Mouse (Mus musculus) thymus, postnatal 25 days (tissue): ENCODE results near the gene Npr1.
A peak's percentile ranks its signal among the peaks of the same experiment; 100 is the strongest.

Experiments used
- DNase-seq: peaks from one replicate; pipeline ENCODE4 v3.0.0; 2022

Gene Npr1

DNA sequence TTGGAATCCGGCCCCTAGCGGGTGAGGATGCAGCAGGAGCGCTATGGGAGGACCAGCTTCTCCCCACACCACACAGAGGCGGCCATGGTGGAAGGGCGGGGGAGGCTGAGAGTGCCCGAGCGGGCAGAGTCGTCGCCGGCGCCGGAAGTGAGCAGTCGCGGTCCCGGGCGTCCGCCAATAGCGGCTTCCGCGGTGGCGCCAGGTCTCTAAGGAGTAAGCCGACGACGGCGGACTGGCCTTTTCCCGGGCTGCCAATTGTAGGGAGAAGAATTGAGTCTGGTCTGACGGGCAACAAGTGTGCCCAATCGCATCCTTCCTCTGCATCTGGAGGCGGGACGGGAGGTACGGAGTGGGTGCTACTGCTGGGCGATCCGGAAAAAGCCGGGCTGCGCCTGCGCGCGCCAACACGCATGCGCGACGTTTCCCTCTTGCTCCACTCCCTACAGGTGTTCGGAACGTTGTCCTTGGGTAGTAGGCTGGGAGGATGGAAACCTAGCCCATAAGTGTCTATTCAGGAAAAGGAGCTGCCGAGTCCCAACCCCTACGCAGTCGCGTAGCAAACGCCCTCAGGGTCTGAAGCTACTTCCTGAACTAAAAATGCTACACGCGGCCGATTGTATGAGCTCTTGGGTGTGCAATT lies 32.2 kb downstream of the Npr1 start, which contains the start of gene Ints3:
TSS of gene Ints3 (minus strand) at position 242 of the 640 bp plus-strand sequence.
- peak; percentile 99 for DNase-seq

DNA sequence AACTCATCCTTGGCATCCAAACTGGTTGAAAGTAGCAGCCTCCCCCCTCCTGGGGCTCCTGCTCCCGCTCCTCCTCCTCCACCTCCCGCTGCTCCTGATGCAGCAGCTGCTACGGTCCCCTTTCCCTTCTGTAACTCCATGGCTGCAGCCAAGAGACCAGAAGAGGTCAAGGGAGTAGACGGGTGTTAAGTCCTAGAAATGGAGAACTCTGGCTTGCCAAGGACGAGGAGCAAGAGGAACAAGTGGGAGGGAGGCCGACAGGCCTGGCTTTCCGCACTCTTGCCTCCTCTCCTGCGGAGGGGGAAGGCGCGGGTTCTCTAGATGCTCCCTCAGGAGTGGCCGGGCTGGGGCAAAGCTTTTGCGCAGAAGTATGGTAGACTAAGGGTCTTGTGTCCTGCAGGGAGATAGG lies 32.9 kb downstream of the Npr1 start:
- no peak for DNase-seq

DNA sequence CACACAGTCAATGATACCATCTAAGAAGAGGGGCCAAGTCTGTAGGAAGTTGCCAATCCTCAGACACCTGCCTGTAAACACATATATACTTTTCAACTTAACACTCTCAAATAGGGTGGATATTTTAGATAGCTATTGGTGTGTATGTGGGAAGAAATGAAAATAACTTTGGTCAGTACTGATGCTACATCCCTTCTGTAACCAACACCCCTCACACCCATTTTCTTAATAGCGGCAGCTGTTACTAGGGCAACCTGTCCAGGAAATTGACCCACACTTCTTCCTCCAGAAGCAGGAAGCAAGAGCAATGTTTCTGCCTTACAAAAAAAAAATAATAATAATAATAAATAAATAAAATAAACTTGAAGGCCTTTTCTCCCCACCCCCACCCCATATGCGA lies 33.3 kb downstream of the Npr1 start:
- DNase-seq, result no peak

DNA sequence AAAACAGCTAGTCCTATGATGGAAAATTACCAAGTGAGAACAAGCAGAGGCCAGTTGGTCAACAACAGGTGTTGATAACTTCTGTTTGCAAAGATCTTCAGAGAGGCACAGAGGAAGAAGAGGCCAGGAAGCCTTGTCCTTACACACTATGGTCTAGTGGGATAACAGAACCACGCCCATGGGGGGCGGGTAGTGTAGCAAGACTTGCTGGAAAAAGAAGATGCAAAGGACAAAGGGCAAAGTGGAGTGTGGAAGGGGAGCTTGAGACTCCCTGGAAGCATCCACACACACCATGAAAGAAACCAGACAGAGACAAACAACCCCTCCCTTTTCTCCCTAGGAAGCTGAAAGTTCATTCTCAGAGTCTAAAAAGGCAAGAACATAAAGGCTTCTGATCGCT lies 36.1 kb downstream of the Npr1 start:
- DNase-seq, result no peak

DNA sequence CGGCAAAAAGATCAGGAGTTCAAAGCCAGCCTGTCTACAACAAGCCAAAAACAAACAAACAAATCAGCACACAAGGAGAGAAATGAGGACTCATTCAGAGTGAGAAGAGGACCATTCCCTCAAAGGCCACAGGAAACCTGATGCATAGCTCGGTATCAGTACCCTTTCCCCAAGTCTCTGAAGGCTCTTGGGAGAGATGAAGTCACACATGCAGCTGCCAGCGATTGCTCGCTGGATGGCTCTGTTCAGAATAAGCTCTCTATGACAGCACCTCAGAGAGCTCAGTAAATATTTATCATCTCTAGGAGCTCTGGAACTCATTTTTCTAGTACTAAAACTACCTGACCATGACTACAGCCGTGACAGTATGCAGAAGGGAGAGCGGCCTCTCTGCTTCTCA lies 37.5 kb downstream of the Npr1 start:
- no peak for DNase-seq

DNA sequence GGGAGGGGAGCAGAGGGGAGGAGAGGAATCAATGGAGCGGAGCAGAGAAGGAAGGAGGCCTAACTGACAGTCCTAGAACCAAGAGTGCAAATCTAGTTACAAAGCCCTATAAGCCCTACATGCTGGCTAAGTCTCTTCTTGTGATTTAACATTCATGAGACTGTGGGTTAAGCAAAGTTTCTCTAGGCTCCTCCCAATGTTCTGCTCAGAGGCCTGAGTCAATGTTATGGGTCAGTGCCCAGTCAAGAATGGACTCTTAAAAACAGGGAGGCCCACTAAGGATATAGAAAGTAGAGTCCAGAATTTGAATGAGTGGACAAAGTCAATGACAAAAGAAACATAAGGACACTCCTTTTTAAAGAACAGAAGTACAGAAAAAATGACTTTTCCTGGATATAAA lies 38.1 kb downstream of the Npr1 start:
- no peak for DNase-seq

DNA sequence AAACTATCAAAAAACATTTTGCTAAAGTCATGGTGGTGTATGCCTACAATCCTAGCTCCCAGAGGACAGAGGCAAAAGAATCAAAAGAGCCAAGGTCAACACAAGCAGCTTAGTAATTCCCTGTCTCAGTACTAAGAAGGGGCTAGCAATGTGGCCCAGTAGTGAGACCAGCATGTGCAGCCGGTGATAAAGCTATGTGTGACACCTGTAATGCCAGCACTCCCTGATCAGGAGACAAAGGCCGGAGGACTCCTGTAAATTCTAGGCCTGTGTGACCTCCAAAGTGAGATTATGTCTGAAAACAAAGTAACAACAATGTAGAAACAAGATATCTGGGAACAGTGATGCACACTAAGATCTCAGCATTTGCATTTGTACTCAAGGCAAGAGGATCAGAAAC lies 40.2 kb downstream of the Npr1 start:
- DNase-seq, result no peak

DNA sequence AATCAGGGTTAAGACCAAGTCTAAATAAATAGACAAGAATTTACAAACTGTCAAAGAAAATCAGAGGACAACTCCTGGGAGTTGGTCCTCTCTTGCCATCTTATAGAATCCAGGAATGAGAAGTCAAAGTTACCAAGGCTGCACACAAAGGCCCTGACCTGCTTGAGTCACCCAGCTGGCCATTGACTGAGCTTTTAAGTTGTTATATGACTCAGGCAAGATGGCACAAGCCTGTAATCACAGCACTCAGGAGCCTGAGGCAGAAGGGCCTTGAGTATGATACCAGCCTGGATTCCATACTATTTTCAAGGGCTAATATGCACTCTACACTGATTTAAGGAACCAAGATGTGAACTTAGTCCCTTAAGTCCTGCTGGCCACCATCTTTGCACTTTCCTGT lies 42.1 kb downstream of the Npr1 start:
- DNase-seq, result no peak

DNA sequence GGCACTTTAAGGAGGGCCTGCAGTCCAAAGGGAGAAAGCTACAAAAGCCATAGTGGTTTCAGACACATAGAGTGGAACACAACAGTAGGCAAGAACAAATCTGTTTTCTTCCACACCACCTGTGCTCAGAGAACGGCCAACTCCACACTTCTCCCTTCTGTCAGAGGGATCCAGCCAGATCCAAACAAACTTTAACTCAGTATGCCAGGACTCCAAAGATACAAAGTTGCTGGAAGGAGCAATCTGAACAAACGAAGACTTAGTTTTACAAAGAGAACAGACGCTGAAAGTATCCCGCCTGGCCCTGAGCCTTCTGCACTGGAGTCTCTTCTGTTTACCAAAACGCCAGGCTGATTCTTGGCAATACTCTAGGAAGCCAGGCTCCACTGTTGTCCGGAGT lies 45.0 kb downstream of the Npr1 start:
- DNase-seq, result no peak

DNA sequence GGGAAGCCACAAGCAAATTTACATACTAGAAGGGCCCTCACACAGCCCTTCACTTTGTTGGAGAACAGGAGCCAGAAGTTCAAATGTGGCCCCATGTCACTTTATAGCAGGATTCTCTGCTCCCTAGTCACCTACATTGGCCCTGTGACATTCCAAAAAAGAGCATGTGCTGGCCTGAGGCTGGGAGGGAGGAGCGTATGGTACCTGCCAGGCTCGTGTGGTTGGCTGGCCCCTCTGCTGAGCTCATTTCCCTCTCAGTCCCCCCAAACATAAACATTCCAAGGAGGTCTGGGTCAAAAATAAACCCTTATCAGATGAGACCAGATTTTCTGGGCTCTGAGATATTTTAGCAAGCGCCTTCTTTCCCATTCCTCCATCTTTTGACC lies 52.7 kb downstream of the Npr1 start:
- no peak for DNase-seq

DNA sequence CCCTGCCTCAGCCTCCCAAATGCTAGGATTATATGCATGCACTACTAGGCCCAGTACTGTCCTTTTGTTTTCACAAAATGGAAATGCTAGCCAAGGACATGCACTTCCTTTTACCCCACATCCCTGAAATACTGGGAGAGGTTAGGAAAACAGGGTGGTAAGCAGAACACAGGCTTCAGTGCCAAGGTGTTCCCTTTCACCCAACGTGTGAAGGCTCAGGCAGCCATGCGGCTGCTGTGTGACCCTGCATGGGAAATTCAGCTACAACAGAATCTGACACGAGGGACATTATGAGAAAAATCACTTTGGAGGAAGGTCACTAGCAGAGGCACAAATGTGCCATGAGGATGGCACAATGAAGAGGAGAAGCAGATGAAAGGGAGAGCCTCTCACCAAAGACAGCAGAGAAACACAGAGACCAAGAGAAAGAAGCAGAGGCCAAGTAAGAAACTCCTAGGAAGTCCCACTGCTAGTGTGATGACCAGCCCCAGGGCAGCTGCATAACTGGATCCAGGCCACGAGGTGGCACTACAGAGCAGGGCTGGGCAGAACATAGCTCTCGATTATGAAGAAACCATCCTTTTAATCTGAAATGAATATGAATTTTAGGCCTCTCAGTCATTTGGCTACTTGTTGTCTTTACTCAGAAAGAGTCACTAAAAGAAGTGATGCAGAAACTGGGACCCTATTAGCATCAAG lies 53.2 kb downstream of the Npr1 start:
- DNase-seq, result peak; percentile 66

DNA sequence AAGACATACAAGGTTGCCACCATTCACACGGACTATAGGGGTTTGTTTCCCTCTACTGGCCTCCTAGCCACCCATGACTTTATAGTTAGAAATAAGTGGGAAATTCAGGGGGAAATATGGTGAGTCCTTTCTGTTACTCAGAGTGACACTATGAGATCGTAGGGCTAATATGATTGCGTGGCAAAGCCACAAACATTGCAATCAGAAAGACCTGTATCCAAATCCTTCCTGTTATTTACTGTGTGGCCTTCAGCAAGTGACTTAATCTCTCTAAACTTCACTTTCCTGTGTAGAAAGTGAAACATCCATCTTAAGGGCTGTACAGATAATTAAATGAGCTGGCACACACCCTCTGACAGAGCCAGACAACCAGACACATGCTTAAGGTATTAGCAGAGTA lies 56.9 kb downstream of the Npr1 start:
- no peak for DNase-seq

DNA sequence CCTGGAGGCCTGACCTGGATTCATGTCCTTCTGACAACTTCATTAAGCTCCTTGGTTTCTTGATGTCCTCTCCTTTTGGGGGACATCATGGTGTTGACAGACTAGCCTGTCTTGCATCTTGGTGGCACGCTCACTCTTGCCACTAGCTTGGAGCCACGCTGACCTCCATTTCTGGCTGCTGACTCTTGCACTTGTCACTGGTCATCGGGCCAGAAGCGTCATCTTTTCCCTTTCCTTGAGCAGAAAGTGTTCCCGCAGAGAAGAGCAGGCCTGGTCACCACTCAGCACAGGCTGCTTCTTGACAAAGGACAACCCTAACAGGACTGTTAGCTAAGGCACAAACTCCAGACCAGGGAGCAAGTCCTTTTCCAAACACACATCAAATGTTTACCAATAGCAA lies 59.3 kb downstream of the Npr1 start:
- DNase-seq, result no peak

DNA sequence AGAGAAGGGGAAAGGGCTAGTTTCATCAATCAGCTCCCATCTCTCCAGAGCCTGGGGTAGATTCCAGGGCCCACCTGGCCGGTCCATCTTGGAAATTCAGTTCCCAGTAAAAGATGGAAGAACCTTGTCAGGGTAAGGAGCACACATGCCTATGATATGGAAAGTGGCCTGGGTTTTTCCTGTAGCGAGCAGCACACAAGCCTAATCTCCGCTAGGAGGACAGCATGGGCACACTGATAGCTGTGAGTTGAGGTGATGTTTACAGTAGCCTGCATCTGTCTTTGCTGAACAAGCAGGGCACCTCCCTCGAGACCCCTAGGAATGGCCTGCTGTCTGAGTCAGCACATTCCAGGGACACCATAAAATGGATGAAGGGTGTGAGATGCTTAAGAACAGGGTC lies 61.1 kb downstream of the Npr1 start:
- DNase-seq, result no peak

DNA sequence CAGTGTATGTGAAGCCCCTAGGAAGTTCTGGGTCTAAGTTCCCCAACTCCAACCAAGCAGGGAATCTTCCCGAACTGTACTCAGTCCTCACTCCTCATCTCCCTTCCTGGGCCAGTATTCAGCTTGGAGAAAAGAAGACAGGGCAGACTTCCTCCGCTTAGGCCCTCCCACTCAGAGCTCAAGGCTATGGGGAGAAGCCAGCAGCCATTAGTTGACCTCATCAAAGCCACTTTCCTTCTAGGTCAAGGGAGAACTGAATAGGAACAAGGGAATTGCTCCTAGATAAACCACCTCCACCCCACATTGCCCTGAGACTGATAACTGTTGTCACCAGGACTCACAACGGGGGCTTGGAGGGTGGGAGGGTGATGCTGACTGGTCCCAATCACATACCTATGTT lies 61.5 kb downstream of the Npr1 start:
- DNase-seq, result no peak

DNA sequence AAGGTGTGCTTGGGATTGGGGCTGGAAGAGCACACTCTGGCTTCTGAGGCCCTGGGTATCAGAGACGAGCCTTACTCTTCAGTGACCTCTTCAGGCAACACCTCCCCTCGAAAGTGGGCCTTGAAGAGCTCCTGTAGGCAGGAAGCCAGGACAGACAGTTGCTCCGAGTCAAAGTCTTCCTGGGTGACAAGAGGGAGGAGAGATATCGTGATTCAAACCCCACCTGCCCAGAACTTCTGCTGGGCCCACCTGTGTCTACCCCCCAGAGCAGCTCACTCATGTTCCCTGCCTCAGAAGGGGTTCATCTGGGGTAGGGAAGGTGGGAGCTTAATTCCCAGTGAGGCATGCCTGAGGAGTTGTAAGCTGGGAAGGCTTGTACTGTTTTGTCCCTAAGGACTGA lies 64.7 kb downstream of the Npr1 start:
- DNase-seq, result no peak
